Mouse (Mus musculus): ENCODE data around the gene Ampd1. TPM values are rescaled to one million over a fixed set of nuclear protein-coding genes. Genes with fewer than 3 reads are reported as not detected.
A peak's percentile ranks its signal among the peaks of the same experiment; 100 is the strongest.

Gene Ampd1
- total and polyA plus RNA-seq, 3 experiments = 0.19 TPM; not detected in 2

DNA sequence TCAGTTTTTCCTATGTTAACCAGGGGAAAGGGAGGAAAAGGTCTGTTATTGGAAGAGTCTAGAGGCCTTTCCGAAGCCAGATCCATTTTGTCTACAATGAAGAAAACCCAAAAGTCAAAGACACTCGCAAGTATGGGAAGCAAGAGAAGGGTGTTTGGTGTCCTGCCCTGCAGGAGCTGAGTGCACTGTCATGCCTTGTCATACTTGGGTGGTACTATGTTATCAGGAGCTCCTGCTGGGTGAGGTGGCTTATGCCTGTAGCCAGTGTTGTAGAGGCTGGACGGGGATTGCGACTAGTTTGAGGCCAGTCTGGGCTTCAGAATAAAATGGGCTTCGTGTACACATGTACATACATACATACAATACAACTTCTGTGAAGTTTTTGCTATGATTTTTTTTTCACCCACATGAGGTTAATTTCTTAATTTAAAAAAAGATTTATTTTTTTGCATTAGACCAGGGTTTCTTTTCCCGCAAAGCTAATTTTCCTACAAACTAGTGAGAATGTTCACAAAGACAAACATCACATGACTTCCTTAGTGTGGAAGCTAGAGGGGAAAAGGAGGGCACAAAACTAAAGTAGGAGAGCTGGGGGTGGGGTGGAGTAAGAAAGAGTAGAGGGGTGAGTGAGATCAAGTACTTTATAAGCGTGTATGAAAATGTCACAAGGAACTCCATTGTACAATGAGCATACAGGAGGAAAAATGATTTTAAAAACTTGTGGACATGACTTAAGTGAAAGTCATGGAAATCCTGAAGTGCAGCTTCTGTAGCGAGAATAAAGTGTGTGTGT is 55.7 kb downstream of the Ampd1 start:
- no peak overlapping the region for H3K27ac ChIP-seq (ENCODE audit: insufficient read depth, low read depth)
- no peak overlapping the region for H3K9ac ChIP-seq (ENCODE audit: insufficient read depth, low read depth)
- no peak overlapping the region for H3K4me2 ChIP-seq (ENCODE audit: insufficient read depth, low read depth, poor library complexity, severe bottlenecking)
- H3K4me1 ChIP-seq (ENCODE audit: control insufficient read depth in 1 of 2, insufficient read depth in 2 of 2) = peaks cover 0 to 15% of the 10 kb centered on the region in 2 experiments; a peak in 2 of 4 replicates
- TF ChIP-seq ZMIZ1 (IDR thresholded peaks at IDR 0.05; ENCODE audit: low read depth, low read length) (no peak), EP300 (IDR thresholded peaks at IDR 0.05; ENCODE audit: low read length) (no peak), BHLHE40 (IDR thresholded peaks at IDR 0.05; ENCODE audit: low read depth, low read length) (no peak), GABPA (IDR thresholded peaks at IDR 0.05; ENCODE audit: insufficient replicate concordance, low read depth, low read length) (no peak), SMC3 (IDR thresholded peaks at IDR 0.05; ENCODE audit: low read depth, low read length) (no peak), ZC3H11A (IDR thresholded peaks at IDR 0.05; ENCODE audit: low read depth, low read length) (no peak), USF1 (IDR thresholded peaks at IDR 0.05; ENCODE audit: low read depth, low read length) (no peak), PAX5 (IDR thresholded peaks at IDR 0.05; ENCODE audit: low read length) (no peak), KAT2A (IDR thresholded peaks at IDR 0.05; ENCODE audit: insufficient replicate concordance, low read length) (no peak), JUND (conservative IDR thresholded peaks at IDR 0.05; ENCODE audit: low read depth, low read length) (no peak), MAFK (IDR thresholded peaks at IDR 0.05; ENCODE audit: insufficient replicate concordance, low read length) (no peak), MEF2A (IDR thresholded peaks at IDR 0.05; ENCODE audit: borderline replicate concordance, low read depth, low read length) (no peak), RCOR1 (conservative IDR thresholded peaks at IDR 0.05; ENCODE audit: low read depth, low read length) (no peak), TBP (conservative IDR thresholded peaks at IDR 0.05; ENCODE audit: low read depth, low read length) (no peak), E2F4 (IDR thresholded peaks at IDR 0.05; ENCODE audit: insufficient replicate concordance, low read depth, low read length) (no peak), ETS1 (conservative IDR thresholded peaks at IDR 0.05; ENCODE audit: low read depth, low read length) (no peak), MAZ (IDR thresholded peaks at IDR 0.05; ENCODE audit: low read depth, low read length) (no peak), CHD1 (IDR thresholded peaks at IDR 0.05; ENCODE audit: low read depth, low read length) (no peak), MXI1 (IDR thresholded peaks at IDR 0.05; ENCODE audit: low read depth, low read length) (no peak)
- dilution Hi-C loops (cut with MboI; ENCODE audit: extremely low pct_ligation_motif_present, extremely low pct_unique_long_range_greater_than_20kb, low sequenced_read_pairs) (no loop called here), in situ Hi-C loops (cut with MboI; ENCODE audit: low pct_ligation_motif_present, low pct_unique_long_range_greater_than_20kb, low sequenced_read_pairs) (no loop called here)
- no peak overlapping the region for H3K4me3 ChIP-seq (replicated peaks in 1 of 3; ENCODE audit: low read depth in 2 of 3, low read length in 2 of 3, poor library complexity in 1 of 3)
- no peaks in the 10 kb centered on the region for H3K79me2 ChIP-seq (replicated peaks; ENCODE audit: control insufficient read depth, extremely low read depth, insufficient read depth, poor library complexity, severe bottlenecking)
- no peaks in the 10 kb centered on the region for H3K36me3 ChIP-seq (replicated peaks in 1 of 2; ENCODE audit: control insufficient read depth in 1 of 2, insufficient read depth in 1 of 2, low read length in 1 of 2)
- no peaks in the 10 kb centered on the region for H3K27me3 ChIP-seq (replicated peaks)
- DNase-seq (ENCODE audit: extremely low read depth) = no peak
- no peaks in the 10 kb centered on the region for H3K9me3 ChIP-seq (replicated peaks; ENCODE audit: low read length)

DNA sequence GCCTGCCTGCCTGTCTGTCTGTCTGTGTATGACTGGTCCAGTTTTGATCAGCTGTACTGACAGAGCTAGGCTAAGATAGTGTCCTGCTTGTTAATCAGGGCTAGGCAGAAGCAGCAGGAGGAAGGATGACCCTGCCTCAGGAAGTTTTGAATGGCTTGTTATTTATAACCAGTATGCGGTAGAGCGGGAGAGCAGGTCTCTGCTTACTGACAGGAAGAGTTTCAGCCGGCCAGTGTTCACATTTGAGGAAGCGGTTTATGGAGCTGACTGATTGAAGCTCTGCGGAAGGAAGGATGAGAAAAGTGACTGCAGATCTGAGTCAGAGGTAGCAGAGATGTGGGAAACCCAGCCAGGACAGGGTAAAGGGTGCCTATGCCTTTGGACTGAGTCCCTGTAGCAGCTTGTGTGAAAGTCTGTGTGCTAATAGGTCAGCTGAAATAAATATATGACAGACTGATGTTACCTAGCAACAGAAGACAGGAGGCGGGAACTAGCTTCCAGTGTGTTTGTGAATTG is 56.5 kb downstream of the Ampd1 start:
- Histone ChIP-seq H3K27me3 (replicated peaks) (no peaks in the 10 kb centered on the region), H3K9me3 (replicated peaks; ENCODE audit: low read length) (no peaks in the 10 kb centered on the region), H3K9ac (ENCODE audit: insufficient read depth, low read depth) (no peak overlapping the region), H3K36me3 (replicated peaks in 1 of 2; ENCODE audit: control insufficient read depth in 1 of 2, insufficient read depth in 1 of 2, low read length in 1 of 2) (no peaks in the 10 kb centered on the region), H3K27ac (ENCODE audit: insufficient read depth, low read depth) (no peak overlapping the region), H3K4me3 (replicated peaks in 1 of 3; ENCODE audit: low read depth in 2 of 3, low read length in 2 of 3, poor library complexity in 1 of 3) (no peak overlapping the region), H3K79me2 (replicated peaks; ENCODE audit: control insufficient read depth, extremely low read depth, insufficient read depth, poor library complexity, severe bottlenecking) (no peaks in the 10 kb centered on the region), H3K4me1 (ENCODE audit: control insufficient read depth in 1 of 2, insufficient read depth in 2 of 2) (peaks cover 0 to 15% of the 10 kb centered on the region in 2 experiments; a peak in 2 of 4 replicates), H3K4me2 (ENCODE audit: insufficient read depth, low read depth, poor library complexity, severe bottlenecking) (no peak overlapping the region)
- in situ Hi-C loops (cut with MboI; ENCODE audit: low pct_ligation_motif_present, low pct_unique_long_range_greater_than_20kb, low sequenced_read_pairs) = no loop called here
- TF ChIP-seq BHLHE40 (IDR thresholded peaks at IDR 0.05; ENCODE audit: low read depth, low read length) (no peak), MEF2A (IDR thresholded peaks at IDR 0.05; ENCODE audit: borderline replicate concordance, low read depth, low read length) (no peak), SMC3 (IDR thresholded peaks at IDR 0.05; ENCODE audit: low read depth, low read length) (no peak), EP300 (IDR thresholded peaks at IDR 0.05; ENCODE audit: low read length) (no peak), JUND (conservative IDR thresholded peaks at IDR 0.05; ENCODE audit: low read depth, low read length) (no peak), ETS1 (conservative IDR thresholded peaks at IDR 0.05; ENCODE audit: low read depth, low read length) (no peak), GABPA (IDR thresholded peaks at IDR 0.05; ENCODE audit: insufficient replicate concordance, low read depth, low read length) (no peak), MAZ (IDR thresholded peaks at IDR 0.05; ENCODE audit: low read depth, low read length) (no peak), CHD1 (IDR thresholded peaks at IDR 0.05; ENCODE audit: low read depth, low read length) (no peak), ZC3H11A (IDR thresholded peaks at IDR 0.05; ENCODE audit: low read depth, low read length) (no peak), CHD2 (IDR thresholded peaks at IDR 0.05; ENCODE audit: low read length) (no peak), RAD21 (IDR thresholded peaks at IDR 0.05; ENCODE audit: low read depth, low read length) (no peak), NELFE (IDR thresholded peaks at IDR 0.05; ENCODE audit: low read depth, low read length) (no peak), RCOR1 (conservative IDR thresholded peaks at IDR 0.05; ENCODE audit: low read depth, low read length) (no peak), KAT2A (IDR thresholded peaks at IDR 0.05; ENCODE audit: insufficient replicate concordance, low read length) (no peak), PAX5 (IDR thresholded peaks at IDR 0.05; ENCODE audit: low read length) (no peak), ELF1 (IDR thresholded peaks at IDR 0.05; ENCODE audit: low read depth, low read length) (no peak), HCFC1 (IDR thresholded peaks at IDR 0.05; ENCODE audit: low read depth, low read length) (no peak)
- DNase-seq (ENCODE audit: extremely low read depth) = peak; percentile 14
- dilution Hi-C loops (cut with MboI; ENCODE audit: extremely low pct_ligation_motif_present, extremely low pct_unique_long_range_greater_than_20kb, low sequenced_read_pairs) = no loop called here

Data from CH12.LX (cell line).